Mouse (Mus musculus) MN1 (cell line): ENCODE results near the gene Abr.

Source experiments
- DNase-seq: peaks from one replicate; pipeline ENCODE4 v3.0.0-alpha.2; 2016; ENCODE audit warnings: low spot score

Gene Abr

DNA sequence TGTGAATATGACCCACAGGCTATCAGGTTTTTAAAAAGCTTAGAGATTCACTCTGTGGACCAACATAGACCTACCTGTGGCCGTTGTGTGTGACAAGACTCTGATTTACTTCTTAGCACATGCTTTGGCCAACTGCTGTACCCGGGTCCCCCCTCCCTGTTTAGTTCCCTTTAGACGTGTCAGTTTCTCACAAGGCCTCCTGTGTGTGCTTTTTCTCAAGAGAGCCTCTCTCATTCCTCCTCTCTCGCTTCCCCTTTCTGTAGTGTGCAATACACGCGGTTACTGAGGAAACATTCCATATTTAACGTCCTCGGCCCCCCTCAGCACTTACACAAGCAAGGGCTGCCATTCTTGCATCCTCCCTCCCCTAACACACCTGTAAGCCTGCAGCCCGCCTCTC, 163.4 kb downstream of the Abr start:
- DNase-seq, result no peak

DNA sequence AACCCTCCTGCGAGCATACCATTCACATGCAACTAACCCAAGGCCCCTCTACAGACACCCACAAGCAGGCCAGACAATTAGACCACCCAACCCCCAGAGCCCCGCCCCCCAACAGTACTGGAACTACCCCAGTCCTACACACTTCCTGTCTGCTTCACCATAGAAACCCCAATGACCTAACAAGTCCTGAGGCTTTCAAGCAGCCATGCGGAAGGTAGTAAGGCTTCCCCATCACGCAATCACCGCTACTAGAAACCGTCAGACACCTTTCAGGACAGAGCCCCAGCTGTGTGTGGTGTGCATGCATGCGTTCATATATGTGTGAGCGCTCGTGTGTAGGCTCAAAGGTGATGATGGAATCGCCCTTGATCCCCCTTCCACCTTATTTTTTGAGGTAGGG, 165.2 kb downstream of the Abr start:
- DNase-seq, result no peak

DNA sequence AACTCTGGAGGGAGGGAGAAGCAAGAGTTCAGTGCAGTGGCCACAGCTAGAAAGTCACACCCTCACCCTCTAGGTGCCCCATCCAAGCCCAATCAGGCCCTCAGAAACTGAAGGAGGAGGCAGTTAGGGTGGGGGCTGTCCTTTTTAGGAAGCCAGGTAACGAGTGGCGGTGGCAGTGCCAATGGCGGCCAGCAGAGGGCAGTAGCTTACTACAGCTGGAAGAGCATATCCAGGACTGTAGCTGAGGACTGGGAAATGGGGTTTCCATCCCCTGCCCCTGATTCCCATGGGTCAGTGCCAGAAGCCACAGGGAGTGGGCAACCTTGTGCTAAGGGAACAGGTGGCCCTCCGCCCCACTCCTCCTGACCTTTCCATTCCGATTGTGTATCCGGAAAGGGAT, 165.9 kb downstream of the Abr start:
- DNase-seq, result peak; percentile 84

DNA sequence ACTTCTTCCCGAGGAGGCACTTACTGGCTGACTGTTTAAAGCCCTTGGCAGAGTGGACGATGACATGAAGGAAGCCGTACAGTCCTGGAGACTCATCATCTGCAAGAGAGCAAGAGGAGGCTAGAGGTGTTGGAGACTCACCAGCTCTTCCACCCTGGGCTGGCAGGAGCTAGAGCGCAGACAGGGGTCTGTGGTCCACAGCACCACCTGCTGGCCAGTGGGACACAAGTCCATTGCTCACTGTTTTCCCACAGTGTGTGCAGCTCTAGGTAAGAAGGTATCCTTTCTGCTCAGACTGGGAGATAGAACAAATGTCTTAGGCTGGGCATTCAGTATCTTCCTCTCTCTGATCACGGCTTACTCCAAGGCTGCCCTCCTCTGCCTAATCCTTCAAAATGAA, 167.6 kb downstream of the Abr start:
- DNase-seq, result peak; percentile 81

DNA sequence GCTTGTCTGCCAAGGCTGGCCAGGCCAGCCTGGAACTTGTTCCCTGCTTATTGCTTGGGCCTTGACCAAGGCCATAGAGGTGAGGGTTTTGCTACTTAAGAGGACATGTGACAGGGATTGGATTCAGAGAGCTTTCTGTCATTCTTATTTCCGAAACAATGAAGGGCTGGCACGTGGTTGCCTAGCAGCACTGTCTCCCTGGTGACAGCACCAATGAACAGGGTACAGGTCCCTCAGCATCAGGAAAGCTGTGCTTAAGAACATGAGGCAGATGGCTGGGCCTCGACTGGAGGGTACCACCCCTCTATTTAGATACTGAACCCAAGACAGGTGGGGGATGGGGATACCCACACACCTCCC, 171.9 kb downstream of the Abr start:
- DNase-seq, result peak; percentile 69

DNA sequence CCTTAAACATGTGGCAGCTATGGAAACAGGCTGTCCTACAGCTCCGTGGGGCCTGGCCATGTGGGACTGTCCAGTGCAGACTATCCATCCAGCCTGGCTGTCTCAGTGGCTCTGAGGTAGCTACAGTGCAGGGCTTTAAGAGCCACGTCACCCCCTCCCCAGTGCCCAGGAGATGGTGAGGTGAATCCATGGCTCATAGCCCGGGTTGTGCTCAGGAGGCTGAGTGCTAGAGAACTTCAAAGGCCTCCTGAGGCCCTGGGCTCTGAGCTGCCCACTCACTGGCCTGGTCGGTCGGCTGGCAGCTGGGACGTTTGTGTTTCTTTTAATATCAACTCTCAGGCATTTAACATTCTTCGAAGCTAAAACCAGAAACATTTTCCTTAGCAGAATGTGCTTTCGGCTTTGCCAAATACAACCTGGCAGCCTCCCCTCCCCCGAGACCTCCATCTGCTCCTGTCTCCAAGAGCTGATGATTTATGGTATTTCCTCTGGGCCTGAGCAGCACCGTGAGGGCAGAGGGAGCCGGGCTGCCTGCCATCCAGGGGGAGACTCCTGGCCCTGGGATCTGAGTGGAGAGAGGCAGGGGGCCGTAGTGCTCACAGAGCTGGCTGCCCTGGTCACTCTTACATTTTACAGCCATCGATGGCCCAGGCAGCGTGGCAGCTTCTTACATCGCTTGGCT, 172.5 kb downstream of the Abr start:
- DNase-seq, result peak; percentile 86

DNA sequence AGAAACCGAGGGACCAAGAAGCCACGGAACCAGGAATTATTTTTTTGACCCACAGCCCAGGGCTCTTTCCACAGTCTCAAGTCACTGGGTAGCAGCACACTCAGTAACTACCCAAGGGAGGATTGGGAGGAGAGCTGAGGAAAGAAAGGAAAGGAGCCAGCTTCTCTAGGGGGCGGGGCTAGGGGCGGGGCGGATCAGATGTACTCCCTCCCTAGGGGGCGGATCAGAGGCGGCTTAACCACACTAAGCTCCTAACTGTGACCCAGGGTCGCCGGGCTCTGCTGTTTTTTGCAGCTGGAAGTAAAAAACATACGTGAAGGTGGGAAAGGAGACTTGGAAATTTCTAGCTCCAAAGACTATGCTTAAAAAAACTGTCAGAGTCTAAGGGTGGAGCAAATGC, 175.9 kb downstream of the Abr start:
- no peak for DNase-seq

DNA sequence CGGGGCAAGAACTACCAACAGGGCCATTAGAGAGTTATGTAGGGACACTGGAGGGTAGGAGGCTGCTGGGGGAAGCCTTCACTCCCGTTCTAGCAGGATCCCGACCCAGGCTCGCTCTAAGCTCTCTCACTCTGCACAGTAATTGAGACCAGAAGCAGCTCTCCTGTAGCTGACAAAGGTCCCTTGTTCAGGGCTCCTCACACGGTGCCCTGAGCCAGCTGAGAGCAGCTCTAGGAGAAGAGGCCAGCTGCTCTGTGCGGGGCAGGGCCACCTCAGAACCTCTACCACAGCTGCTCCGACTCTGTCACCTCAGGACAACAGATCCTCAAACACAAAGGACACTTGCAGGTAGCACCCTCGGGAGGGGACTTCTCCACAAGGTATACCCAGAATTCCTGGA, 176.7 kb downstream of the Abr start:
- DNase-seq, result no peak

DNA sequence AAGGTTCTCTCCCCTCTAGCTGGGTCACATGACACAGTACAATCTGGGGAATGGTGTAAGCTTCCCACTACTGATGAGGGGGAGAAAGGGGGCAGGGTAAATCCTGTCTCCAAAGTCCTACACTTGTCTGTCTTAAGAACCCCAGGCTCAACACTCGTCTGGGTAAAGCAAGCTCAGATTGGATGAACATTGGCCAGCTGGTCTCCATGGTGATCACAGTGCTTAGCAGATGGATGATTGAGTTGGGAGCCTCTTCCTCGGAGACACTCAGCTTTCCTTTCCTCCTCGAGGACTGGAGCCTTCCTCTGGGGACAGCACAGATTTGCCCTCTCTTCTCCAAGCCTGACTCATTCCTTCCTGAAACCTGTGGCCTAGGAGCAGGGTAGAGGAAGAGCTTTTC, 182.4 kb downstream of the Abr start:
- no peak for DNase-seq

DNA sequence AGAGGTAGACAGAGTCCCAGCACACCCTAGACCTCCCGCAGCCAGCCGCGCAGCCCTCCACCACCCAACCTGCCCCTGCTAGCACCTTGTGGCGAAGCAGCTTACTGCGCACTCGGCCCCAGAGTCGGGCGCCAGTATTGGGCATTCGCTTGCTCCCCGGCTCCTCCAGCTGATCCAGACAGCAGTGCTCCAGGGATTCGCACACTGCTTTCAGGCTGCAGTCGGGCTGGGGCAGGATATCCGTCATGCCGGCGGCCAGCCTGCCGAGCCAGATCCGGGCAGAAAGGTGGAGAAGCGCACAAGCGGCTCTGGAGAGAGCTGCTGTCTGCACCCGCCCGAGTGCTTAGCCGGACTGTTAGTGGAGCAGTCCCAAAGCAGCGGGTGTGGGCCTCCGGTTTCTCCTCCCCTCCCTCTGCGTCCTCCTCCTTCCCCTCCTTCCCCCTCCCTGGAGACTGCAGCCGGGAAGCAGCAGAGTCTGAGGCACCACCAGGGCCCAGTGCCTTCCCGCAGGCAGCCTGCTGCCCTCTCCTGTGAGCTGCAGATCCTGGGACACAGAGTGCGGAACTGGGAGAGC, 185.2 kb downstream of the Abr start:
- no peak for DNase-seq

DNA sequence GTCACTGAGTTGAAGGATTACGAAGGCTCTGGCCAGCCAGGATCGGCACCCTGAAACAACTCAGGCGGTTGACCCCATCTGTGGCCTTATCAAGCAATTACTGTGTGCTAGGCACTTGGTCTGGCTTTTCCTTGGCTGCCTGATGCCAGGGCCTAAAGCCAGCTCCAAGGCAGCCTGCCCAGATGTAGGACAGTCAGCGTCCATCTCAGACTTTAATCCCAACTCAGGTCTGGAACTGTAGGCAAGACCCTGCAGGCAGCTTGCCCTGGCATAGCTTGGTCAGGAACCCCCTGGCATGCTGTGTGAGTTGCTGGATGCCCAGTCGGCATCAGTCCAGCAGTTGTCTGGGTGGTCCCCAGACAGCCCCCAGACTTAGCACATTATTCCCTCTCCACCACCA, 186.1 kb downstream of the Abr start:
- DNase-seq, result peak; percentile 36

DNA sequence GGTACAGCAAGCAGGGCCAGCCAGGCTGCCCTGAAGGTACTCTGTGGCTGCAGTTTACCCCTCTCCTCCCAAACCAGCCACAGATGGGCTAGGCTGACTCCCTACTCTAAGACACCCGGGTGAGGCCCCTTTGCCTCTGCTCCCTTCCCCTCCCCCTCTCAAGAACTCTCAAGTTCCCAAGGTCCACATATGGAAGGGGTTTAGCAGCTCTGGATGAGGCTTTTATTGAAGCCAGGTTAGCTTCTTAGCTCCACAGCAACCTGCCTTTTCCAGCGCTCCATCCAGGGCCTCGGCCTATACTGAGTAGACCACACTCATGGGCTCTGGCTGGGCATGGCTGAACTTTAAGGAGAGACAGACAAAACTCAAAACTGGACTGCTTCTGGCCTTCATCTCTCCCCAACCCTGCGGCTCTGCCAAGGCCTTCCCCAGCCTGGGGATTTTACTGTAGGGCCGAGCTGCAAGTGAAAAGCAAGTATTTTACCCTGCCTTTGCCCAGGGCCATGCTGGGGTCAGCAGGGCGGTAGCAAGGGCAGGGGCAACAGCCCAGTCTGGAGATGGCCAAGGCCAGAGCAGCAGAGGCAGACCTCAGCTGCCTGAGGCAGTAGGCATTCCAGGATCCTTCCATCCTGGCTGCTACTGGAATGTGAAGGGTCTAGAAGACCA, 192.0 kb downstream of the Abr start:
- DNase-seq, result no peak

DNA sequence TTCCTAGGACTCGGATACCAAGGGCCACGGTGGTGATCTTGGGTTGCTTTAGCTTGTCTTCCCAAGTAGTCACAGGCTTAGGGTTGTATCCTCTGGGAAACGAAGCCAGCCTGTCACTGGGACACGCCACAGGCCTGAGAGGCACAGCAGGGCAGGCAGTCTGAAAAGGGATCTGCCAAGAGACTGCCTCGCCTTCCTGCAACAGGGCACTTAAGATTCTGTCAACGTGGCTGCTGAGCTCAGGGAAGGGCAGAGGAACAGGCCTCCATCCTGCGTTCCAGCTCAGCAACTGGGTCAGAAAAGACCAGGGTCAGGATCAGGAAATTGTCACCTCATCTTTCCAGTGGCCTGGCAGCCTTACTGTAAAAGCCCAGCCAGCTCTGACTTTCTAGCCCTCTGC, 192.6 kb downstream of the Abr start:
- DNase-seq, result peak; percentile 36

DNA sequence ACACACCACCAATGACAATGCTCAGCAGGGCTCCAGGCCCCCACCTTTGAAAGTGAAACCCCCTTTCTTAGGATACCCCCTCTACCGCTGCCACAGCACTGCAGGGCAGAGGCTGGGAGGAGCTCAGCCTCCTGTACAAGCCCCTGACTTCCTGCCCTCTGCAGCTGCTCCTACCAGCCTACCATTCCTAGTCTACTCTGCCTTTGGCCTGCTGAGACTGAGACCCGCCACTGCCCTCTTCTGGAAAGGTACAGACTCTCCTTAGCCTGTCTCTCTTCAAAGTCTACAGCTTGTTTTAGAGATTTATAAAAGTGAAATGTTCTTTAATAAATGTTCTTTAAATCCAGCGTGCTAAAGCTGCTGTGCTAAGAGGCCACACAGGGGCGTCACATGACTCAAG, 193.1 kb downstream of the Abr start:
- no peak for DNase-seq

DNA sequence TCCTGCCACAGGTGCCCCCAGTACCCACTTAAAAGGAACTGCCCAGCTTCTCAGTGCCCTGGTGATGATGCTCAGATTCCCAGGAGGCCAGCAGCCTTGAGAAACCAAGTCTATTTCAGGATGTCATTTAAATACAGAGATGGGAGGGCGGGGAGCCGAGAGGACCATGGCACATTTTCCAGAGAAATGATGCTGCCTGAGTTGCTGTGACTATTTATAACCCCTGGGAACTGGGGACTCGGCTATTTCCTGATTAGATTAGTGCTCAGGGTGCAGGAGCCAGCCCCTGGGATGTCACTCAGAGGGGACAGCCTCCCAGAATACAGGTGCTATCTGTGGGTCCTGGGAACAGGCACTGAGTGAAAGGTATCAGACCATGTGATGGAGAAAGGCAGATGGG, 194.3 kb downstream of the Abr start:
- DNase-seq, result no peak

DNA sequence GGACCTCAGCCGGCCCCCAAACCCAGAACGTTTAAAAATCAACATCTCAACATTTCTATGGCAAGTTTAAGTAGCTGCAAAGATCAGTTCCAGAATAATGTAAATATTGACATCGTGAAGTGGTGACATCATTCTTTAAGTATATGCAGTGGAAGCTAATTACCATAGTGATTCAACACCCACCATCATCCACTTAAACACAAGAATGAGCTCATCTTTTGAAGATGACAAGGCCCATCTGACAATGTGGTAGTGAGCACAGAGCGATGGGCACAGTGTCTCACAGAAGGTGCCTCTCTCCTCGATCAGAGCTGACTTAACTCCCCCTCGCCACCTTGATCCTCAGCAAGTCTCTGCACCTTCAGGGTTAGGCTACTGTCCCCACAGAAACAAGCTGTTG, 196.4 kb downstream of the Abr start:
- no peak for DNase-seq

DNA sequence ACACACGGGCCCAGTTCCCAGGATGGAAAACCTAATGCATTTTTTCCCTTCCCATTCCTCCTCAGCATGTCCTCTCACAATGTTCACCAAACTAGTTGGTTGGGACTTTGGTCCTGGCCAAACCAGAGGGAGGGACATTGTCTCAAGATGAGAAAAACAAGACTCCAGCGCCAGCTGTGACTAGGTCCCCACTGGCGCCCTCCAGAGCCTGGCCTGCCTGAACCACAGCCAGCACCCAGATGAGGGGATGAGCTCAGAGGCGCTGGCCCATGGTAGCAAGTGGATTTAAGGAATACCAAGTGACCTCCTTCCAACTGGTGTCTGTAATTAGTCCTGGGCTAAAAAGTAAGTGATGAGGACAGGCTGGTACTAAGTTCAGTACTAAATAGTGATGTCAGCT, 201.2 kb downstream of the Abr start:
- DNase-seq, result no peak

DNA sequence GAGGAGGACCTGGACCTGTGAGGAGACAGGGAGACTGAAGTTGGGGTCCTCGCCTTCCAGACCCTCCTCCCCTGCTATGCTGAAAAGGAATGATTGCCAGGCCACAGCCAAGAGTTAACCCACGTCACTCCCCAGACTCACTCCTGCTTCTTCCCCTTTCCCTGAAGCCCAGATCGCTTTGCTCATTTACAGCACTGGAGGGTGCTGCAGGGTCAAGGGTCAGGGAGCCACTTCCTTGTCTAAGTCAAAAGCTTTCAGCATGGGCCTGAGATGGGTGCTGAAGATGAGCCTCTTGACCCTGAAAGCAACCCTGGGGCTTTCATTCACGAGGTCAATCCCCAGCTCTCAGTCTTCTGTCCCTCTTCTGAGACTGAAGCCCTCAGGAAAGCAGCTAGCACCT, 202.9 kb downstream of the Abr start:
- no peak for DNase-seq

DNA sequence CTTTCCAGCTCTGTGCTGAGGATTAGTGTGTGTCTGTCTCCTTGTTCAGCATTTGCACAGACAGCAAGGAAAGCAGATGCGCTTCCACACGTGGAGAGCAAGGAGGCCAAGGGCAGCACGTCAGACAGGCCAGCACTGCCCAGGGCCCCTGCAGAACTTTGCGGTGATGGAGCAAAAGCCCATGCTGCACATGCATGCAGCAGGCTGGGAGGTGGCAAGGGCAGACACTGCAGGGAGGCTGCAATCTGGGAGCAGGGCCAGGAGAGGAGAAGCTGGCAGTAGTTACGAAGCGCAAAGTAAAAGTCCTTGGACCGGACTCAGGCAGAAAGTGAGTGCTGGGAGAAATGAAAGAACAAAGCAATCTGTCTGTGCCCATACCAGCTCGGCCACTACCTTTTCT, 203.7 kb downstream of the Abr start:
- no peak for DNase-seq

DNA sequence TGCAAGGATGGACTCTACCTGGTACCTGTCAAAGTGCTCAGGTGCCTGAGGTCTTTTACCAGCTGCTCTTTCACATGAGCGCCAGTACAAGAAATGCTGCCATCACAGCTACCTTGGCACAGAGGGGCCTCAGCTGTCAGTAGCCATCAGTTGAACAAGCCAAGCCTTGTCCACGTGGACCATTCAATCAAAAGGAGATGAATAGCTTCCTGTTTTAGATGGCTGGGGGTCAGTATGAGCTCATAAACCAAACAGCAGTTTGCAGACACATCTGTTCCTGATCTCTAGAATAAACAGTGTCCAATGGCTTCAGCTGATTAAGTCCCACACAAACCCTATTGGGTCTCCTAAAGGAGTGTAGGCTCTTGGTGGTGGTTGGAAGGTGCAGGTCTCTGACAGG, 206.1 kb downstream of the Abr start:
- DNase-seq, result no peak

DNA sequence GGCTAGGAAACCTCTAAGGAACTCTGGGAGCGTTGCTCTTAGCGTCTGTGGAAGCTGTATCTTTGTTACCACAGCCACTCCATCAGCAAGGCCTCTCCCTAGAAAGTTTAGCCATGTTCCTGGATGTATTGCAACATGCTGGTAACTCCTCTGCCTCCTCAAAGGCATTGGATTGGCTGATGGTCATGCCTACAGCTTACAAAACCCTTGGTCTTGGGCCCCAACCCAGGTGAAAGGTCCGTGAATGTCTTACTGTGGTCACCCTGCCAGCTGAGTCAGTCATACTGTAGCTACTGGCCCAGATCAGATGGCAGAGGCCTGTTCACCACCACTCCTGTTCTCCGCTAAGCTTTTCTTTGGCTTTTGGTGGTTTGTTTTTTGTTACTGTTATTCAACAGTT, 207.1 kb downstream of the Abr start:
- DNase-seq, result no peak

DNA sequence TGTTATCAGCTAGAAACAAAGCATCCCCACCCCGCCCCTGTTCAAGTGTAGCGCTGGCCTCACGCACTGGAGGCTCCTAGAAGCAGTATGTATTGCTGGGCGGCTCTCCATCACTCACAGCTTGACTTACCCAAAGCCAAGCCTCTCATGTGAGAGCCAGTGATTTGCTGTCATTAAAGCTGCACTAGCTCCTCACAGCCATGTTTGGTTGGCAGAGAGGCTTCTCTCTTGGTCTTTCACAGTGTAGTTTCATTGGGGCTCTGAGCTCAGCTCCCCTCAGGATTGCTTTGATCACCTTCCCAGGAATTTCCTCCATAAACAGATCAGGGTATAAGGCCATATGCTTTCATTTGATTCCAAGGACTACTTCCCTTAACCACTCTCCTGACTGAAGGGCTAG, 208.9 kb downstream of the Abr start:
- DNase-seq, result no peak

DNA sequence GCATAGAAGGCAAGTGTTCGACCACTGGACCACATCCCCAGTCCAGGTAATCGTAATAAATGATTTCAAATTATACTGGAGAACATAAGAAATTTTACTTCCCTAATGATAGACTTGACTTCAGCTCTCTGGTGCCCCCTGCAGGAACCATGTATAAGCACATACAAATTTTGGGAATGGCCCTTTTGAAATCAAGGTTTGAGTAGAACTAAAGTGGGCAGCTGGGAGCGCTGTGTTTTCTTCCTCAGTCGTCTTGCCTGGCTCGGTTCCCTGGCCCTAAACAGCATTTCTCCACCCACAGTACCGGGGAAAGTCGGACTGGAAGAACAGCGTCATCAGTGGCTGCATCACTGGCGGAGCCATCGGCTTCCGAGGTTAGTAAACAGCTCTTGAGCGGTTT, 211.3 kb downstream of the Abr start:
- peak; percentile 67 for DNase-seq
